ENCODE assay signal across 9 mouse cellular contexts in the genomic region with DNA sequence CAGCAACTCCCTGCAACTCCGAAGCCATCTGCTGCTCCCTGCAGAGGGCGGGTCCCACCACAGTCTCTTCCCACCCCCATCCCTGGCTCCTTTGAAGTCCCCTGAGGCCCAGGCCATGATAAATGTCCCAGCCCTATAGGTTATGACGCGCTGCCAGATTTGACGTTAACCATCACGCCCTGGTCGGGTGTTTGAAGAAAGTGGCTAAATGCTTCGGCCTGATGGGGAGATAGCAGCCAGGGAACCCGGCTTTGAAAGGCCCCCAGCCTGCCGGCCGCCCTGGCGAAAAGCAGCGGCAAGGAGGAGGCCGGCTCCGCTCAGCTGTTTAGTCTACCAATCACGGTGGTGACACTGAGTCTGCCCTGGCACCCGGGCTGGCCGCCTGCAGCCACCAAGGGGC.
A peak's percentile ranks its signal among the peaks of the same experiment; 100 is the strongest.
DNase-seq lines count a peak whose midpoint lies in the region; ATAC-seq lines count a peak whose summit lies in the region.
"Had no signal": no experiment of that assay in that cellular context is flagged by ENCODE, and none has a peak within 500 bp of the region (broad histone marks: within the 10 kb centered on the region; RNA-seq: fewer than 3 reads in every experiment).

No protein-coding gene starts in this region.

- peaks cover 6% of the 10 kb centered on the region for H3K27me3 ChIP-seq in heart, embryonic 10.5 days (ENCODE audit: insufficient read depth, poor library complexity, severe bottlenecking)
- peaks cover 3% of the 10 kb centered on the region; the same call in 1 of the 2 replicates for H3K27me3 ChIP-seq in limb, embryonic 15.5 days

- no peaks in the 10 kb centered on the region for H3K36me3 ChIP-seq in heart, embryonic 10.5 days
- no peaks in the 10 kb centered on the region for H3K36me3 ChIP-seq in limb, embryonic 15.5 days

- no peaks in the 10 kb centered on the region for H3K9me3 ChIP-seq in heart, embryonic 10.5 days
- H3K9me3 ChIP-seq in limb, embryonic 15.5 days: no peaks in the 10 kb centered on the region

- peak; percentile 86 for DNase-seq in heart, embryonic 10.5 days (ENCODE audit: low spot score)
- no peak for DNase-seq in heart, adult 9 months (ENCODE audit: low spot score in 2 of 2)
- DNase-seq in retina, postnatal 1 day: peak; percentile 51
- DNase-seq in retina, embryonic 14.5 days (ENCODE audit: low spot score): no peak
- DNase-seq in urinary bladder, postnatal 36 days (ENCODE audit: low spot score in 2 of 2): no peak
- no peak for DNase-seq in thymus, postnatal 0 days (ENCODE audit: low spot score)
- DNase-seq in left cerebral cortex, adult 9 months (ENCODE audit: low spot score in 2 of 2): no peak
- DNase-seq: cerebellum, adult 11-12 months had no signal

- peaks cover 38% of the 10 kb centered on the region for H3K4me1 ChIP-seq in heart, embryonic 10.5 days
- peaks cover 8% of the 10 kb centered on the region for H3K4me1 ChIP-seq in limb, embryonic 15.5 days

- H3K27ac ChIP-seq in heart, embryonic 10.5 days: peak overlapping the region; percentile 83
- H3K27ac ChIP-seq in limb, embryonic 15.5 days: no peak overlapping the region

- no peak overlapping the region for H3K9ac ChIP-seq in limb, embryonic 15.5 days

- WGBS in heart, embryonic 10.5 days: 4% methylated on average over 18 of the region's 18 CpGs
- 3% methylated on average over 18 of the region's 18 CpGs for WGBS in limb, embryonic 15.5 days

- 0 out of 2 replicates have a peak overlapping the region, but pooled peaks have one; percentile 10 for H3K4me2 ChIP-seq in limb, embryonic 15.5 days

- ATAC-seq in limb, embryonic 15.5 days (ENCODE audit: insufficient number of reproducible peaks, low FRiP score, low TSS enrichment, low read depth): peak; percentile 17; the same call in 1 of the 2 replicates

- peak overlapping the region; percentile 47 for H3K4me3 ChIP-seq in heart, embryonic 10.5 days
- no peak overlapping the region for H3K4me3 ChIP-seq in limb, embryonic 15.5 days

Comparison
In these comparisons a context has a peak if more than half of its experiments do, and no peak if none do; other contexts are left out.
1. DNase-seq: peak in heart, embryonic 10.5 days (single experiment) and retina, postnatal 1 day (single experiment); none in heart, adult 9 months (0 of 2), retina, embryonic 14.5 days (single experiment), urinary bladder, postnatal 36 days (0 of 2), thymus, postnatal 0 days (single experiment) and left cerebral cortex, adult 9 months (0 of 2).